Comparison of ENCODE assay signal across 18 mouse cellular contexts in the genomic region with DNA sequence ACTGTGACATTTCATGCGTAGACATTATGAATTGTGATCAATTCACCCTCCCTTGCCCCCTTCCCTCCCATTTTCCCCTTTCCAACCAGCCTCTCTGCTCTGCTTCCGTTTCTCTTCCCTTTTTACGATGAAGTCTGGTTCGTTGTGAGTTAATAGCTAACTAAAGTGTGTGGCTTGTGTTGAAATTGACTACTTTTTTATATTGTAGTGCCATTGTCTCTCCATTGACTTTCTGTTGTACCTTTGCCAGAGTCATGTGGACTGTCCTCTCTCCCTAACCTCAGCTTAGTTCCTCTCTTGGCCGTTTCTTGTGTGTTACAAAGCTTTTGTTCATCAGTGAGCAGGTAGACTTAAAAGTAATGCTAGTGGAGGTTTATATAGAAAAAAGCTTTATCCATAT. TPM values are rescaled to one million over a fixed set of nuclear protein-coding genes. Genes with fewer than 3 reads are reported as not detected.
"Had no signal": no experiment of that assay in that cellular context is flagged by ENCODE, and none has a peak within 500 bp of the region (broad histone marks: within the 10 kb centered on the region; RNA-seq: fewer than 3 reads in every experiment).

No protein-coding gene starts in this region.

- DNase-seq: liver, embryonic 13.5 days; liver, postnatal 0 days; lung, adult 2 months; right cerebral cortex, postnatal 14 days; thymus, adult 2 months; thymus, postnatal 14 days; thymus, postnatal 36 days had no signal

- H3K4me1 ChIP-seq: liver, embryonic 13.5 days; liver, embryonic 15.5 days; midbrain, embryonic 13.5 days; midbrain, embryonic 15.5 days; neural tube, embryonic 12.5 days; stomach, embryonic 15.5 days had no signal

- H3K4me3 ChIP-seq: liver, embryonic 13.5 days; liver, embryonic 15.5 days; lung, embryonic 15.5 days; megakaryocyte, embryonic 14.5 days; midbrain, embryonic 13.5 days; midbrain, embryonic 15.5 days; neural tube, embryonic 12.5 days; stomach, embryonic 15.5 days had no signal

- H3K9ac ChIP-seq: liver, embryonic 13.5 days; liver, embryonic 15.5 days; liver, postnatal 0 days; lung, embryonic 15.5 days; midbrain, embryonic 13.5 days; midbrain, embryonic 15.5 days; neural tube, embryonic 12.5 days; stomach, embryonic 15.5 days had no signal

- H3K27ac ChIP-seq: liver, embryonic 13.5 days; liver, embryonic 15.5 days; lung, embryonic 15.5 days; macrophage; midbrain, embryonic 13.5 days; midbrain, embryonic 15.5 days; neural tube, embryonic 12.5 days; stomach, embryonic 15.5 days; stomach, postnatal 0 days had no signal

- H3K27me3 ChIP-seq: liver, embryonic 13.5 days; liver, embryonic 15.5 days; lung, embryonic 15.5 days; megakaryocyte, embryonic 14.5 days; midbrain, embryonic 13.5 days; midbrain, embryonic 15.5 days; neural tube, embryonic 12.5 days; stomach, embryonic 15.5 days had no signal

RNA-seq across cellular contexts. Expression of a gene that starts 27.7 kb away (rescaled TPM):
- total RNA-seq: monocyte, adult 5-6 weeks; neutrophil, adult 5-6 weeks had no signal
